Mouse (Mus musculus): ENCODE data around the gene Zfp839. TPM values are rescaled to one million over a fixed set of nuclear protein-coding genes. Genes with fewer than 3 reads are reported as not detected.

Gene Zfp839
- 12.4 to 15.0 TPM (median 13.4 TPM) in 4 replicates for total RNA-seq (2023)

DNA sequence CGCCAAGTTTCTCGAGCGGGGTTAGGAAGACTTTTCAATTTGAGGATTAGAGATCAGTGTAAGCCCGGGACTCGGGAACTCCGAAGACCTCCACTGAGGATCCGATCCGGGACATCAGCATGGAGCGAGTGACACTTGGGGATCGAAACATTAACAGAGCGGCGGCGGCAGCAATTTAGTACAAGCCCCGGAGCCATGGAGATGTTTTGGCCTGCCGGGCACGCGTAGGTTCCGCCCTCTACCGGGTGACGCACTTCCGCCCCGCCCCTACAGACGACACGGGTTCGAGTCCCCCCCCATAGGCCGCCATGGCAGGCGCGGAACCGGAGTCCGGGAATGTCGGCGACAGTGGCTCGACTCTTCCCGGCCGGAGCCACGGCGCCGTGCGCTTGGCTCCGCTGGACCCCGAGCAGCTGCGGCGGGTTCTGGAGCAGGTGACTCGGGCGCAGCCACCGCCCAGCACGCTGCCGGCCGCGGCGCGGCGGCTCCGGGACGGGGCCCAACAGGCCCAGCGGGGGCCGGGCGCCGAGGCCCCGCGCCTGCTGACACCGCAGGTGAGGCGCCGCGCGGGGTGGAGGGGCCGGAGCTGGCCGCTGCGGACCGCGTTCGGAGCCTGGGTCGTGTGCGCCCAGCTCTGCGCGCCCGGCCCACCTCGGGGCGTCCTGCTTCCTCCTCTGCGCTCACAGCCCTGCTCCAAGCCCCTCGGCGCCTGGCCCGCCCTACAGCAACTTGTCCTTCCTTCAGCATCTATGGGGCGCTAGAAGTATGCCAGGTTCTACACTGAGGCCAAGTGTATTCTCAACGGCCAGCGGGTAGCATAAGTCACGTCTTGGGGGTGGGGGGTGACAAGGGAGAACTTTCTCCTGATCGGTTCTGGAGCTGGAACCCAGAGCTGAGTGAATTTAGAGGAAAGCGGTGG lies at the start of gene Zfp839:
Gene Zfp839, plus strand, starts transcription at position 244 of the 919 bp plus-strand sequence.

DNA sequence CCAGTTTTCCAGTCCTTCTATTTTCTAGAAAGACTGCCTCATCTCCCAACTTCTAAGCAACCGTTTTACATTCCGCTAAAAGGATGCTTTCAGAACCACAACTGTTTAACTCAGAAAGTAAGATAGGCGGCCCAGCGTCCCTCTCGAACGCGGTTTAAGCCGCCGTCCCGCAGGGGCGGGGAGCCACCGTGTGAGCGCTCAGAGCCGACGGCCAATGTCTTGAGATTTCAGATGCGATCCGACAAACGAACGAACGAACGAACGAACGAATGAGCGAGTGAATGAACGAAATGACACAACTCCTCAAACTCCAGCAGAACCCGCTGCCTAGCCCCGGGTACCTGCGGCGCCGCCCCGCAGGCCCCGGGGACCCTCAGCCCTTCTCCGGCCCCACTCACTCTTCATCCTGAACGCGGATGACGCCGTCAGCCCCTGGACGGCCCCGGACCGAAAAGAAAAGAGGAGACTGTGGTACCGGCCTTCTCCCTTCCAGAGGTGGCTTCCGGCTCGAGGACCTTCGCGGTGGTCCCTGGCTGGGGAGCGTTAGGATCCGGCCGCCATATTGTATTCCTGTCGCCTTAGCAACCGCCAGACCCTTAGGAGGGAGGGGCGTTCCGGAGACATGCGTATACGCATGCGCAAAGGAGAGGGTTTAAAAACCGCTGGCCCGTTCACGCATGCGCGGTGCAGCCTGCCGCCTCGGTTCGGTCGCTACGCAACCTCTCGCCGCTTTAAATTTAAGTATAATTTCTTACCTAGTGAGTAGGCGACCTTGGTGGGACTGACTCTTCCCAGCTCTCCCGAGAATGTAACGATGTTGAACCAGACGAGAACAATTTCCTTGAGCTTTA lies 9.5 kb upstream of the Zfp839 start, which contains the start of gene Mok:
Gene Mok, minus strand, starts transcription at position 592 of the 851 bp plus-strand sequence.

DNA sequence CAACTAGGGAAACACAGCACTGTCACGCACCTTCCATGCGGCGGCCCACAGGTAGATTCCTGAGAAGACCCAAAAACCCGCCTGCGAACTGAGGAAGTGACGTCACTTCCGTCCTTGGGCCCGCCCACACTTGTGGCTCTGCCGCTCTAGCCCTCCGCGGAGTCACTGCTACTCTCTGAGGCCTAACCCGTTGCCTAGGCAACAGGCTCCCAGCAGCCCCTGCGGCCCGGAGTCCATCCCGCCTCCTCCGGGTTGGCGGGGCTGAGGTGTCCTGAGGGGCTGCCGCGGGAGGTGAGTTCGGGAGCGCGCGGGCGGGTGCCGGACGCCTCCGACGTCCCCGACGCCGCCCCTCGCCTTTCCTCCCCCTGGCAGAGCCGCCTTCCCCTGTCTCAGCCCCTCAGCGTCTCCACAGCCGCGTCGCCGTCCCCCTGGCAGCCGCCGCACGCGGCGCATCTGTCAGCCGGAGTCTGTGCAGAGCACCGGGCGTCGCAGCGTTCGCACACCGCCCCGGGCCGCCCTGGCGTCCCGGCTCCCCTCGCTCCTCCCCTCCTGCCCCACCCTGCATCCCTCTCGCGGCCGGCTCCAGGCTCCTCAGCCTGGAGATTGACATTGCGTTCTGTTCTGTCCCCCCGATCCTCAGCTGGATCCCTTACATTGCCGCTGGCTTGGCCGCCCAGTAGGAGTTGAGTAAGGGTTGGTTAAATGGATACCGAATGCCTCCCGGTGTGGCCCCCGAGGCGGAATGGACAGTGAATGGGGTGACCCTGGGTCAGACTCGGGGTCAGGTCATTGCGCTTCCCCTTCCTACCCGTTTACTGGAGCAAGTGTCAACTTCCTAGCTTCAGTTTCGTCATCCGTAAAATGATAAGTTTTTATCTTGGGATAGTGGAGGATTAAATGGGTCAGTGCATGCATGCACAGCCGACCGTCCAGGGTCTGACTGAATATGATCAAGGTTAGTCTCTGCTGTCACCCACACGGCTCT lies 39.3 kb downstream of the Zfp839 start, which contains the start of the genes Cinp and Tecpr2:
Gene Cinp, minus strand, starts transcription at position 110 of the 985 bp plus-strand sequence.
Gene Tecpr2, plus strand, starts transcription at position 229 of the 985 bp plus-strand sequence.

Other genes with a start within 250 kb of the Zfp839 start
- gene Dync1h1, start 248.8 kb upstream of the Zfp839 start, total RNA-seq (2023) = 129 to 158 TPM (median 145 TPM) in 4 replicates
- 0.60 to 0.63 TPM in 2 of 4 replicates, not detected in the others for gene 1700001K19Rik, start 167.6 kb upstream of the Zfp839 start, total RNA-seq (2023)
- 577 to 701 TPM (median 622 TPM) in 4 replicates for gene Hsp90aa1, start 147.5 kb upstream of the Zfp839 start, total RNA-seq (2023)
- gene Wdr20, start 112.3 kb upstream of the Zfp839 start, total RNA-seq (2023) = 58.7 to 87.2 TPM (median 63.5 TPM) in 4 replicates
- 0.33 to 0.58 TPM (median 0.56 TPM) in 3 of 4 replicates, not detected in the other for gene Mok, start 9.3 kb upstream of the Zfp839 start, total RNA-seq (2023)
- 25.4 to 29.5 TPM (median 25.7 TPM) in 4 replicates for gene Cinp, start 38.9 kb downstream of the Zfp839 start, total RNA-seq (2023)
- 3.9 to 7.0 TPM (median 6.2 TPM) in 4 replicates for gene Tecpr2, start 39.0 kb downstream of the Zfp839 start, total RNA-seq (2023)
- gene Ankrd9, start 128.8 kb downstream of the Zfp839 start, total RNA-seq (2023) = 9.0 to 11.1 TPM (median 9.7 TPM) in 4 replicates
- 37.0 to 40.7 TPM (median 38.8 TPM) in 4 replicates for gene Rcor1, start 189.1 kb downstream of the Zfp839 start, total RNA-seq (2023)